Mouse (Mus musculus) thymus, adult 2 months (tissue): ENCODE measurements around the gene Osbp2. TPM values are rescaled to one million over a fixed set of nuclear protein-coding genes. Genes with fewer than 3 reads are reported as not detected.

Experiments used
- DNase-seq: peaks from one replicate; pipeline ENCODE4 v3.0.0; 2021
- H3K27ac ChIP-seq: fragments of 200-500 bp; 2 replicates; pipeline ENCODE4 v1.5.1; 2012; ENCODE audit warnings: low read length, control low read depth; ENCODE audit not compliant: control insufficient read depth, insufficient read depth
- H3K27me3 ChIP-seq: fragments of 200-500 bp; 2 replicates; pipeline ENCODE4 v1.6.1; 2012; ENCODE audit warnings: mild to moderate bottlenecking, low read length, moderate library complexity, mixed read lengths; ENCODE audit not compliant: control insufficient read depth, insufficient read depth
- H3K36me3 ChIP-seq: fragments of 200-500 bp; 2 replicates; pipeline ENCODE4 v1.6.1; 2012; ENCODE audit warnings: mild to moderate bottlenecking, low read length, moderate library complexity; ENCODE audit not compliant: control insufficient read depth, insufficient read depth
- H3K4me1 ChIP-seq: fragments of 200-500 bp; replicated peaks from 2 replicates; pipeline ENCODE4 v1.6.1; 2012; ENCODE audit warnings: low read length; ENCODE audit not compliant: control insufficient read depth, insufficient read depth
- H3K4me3 ChIP-seq: fragments of 200-500 bp; 2 replicates; pipeline ENCODE4 v1.5.1; 2012; ENCODE audit warnings: mild to moderate bottlenecking, low read length, control low read depth, moderate library complexity; ENCODE audit not compliant: control insufficient read depth, insufficient read depth
- CTCF ChIP-seq: fragments of 200-500 bp; IDR thresholded peaks from 2 replicates; pipeline ENCODE4 v1.5.1; 2012; ENCODE audit warnings: mild to moderate bottlenecking, control low read depth, low read length, moderate library complexity, borderline replicate concordance; ENCODE audit not compliant: control insufficient read depth, poor library complexity, insufficient read depth; ENCODE audit errors: extremely low read depth
- POLR2A ChIP-seq: fragments of 200-500 bp; IDR thresholded peaks from 2 replicates; pipeline ENCODE4 v1.6.1; 2012; ENCODE audit warnings: mild to moderate bottlenecking, low read length, control low read depth, moderate library complexity; ENCODE audit not compliant: control insufficient read depth, poor library complexity, insufficient read depth; ENCODE audit errors: extremely low read depth
- WGBS: fragments of 180-500 bp; shearing (Covaris S2); methylation state at CpG from one replicate; pipeline ENCODE4 v1.1.7; 2018; 5-methylcytosine and 5-hydroxymethylcytosine counted together
- polyA plus RNA-seq: library from polyadenylated mRNA; depleted of rRNA; stranded (reverse); fragments of >200 nt; gene quantifications from 2 replicates; pipeline ENCODE4 v1.2.3, GENCODE M21; 2012

Gene Osbp2
- polyA plus RNA-seq, 1 experiment, result 1.1 TPM

DNA sequence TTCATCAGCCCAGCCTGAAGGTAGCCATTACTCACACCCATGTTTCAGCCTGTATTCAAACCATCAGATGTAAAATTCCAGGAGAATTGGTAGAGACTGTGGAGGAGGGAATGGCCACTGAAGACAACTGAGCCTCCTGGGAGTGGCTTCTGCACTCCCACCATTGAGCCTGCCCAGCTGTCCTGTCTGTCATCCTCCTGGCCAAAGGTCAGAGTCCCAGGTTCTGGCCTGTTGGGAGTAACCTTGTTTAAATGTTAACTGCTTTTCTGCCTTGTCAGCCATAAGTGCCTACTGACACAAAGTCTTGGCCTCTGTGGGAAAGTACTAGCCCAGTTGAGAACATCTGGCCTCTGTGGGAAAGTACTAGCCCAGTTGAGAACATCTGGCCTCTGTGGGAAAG lies 50.4 kb downstream of the Osbp2 start:
- Histone ChIP-seq H3K27ac (no peak overlapping the region), H3K4me1 (no peaks in the 10 kb centered on the region), H3K36me3 (no peaks in the 10 kb centered on the region), H3K4me3 (no peak overlapping the region), H3K27me3 (no peaks in the 10 kb centered on the region)
- TF ChIP-seq CTCF (no peak), POLR2A (no peak)
- no peak for DNase-seq

DNA sequence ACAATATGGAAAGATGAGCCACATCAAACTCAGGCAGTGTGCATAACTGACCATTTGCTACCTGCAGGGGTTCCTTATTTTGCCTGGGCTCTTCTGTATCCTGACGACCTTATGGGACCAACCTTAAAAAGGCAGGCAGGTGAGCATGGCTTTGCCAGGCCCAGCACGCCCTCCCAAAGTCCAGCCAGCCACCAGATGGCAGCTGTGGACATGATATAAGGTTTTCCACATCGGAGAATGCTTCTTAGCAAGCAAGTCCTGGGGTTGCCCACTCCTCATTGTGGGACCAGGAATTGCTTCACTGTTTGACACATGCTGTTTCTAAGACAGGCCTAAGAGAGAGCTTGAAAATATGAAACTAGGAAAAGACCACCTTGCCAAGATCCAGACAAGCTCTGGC lies 55.5 kb downstream of the Osbp2 start:
- Histone ChIP-seq H3K27me3 (no peaks in the 10 kb centered on the region), H3K36me3 (no peaks in the 10 kb centered on the region), H3K4me1 (no peaks in the 10 kb centered on the region), H3K27ac (no peak overlapping the region), H3K4me3 (no peak overlapping the region)
- 40% methylated on average over 3 of the region's 3 CpGs for WGBS
- DNase-seq, result no peak
- TF ChIP-seq CTCF (no peak), POLR2A (no peak)

DNA sequence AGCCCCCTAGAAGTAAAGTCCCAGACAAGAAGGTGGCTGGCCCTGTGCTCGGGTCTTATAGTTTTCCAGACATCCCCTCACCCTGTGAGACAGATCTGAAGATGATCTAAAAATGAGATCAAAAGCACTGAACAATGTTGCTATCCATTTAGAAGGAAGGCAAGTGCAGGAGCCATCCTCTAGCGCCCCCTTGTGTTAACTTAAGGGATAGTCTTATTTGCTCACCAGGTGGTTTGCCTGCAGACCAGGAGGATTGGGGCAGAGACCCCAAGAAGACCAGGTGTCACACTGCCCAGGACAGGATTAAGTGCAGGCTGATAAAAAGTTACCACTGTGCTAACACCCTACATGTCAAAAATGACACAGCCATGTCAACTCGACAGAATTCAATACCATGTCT lies 58.3 kb downstream of the Osbp2 start:
- no peaks in the 10 kb centered on the region for H3K36me3 ChIP-seq
- WGBS, result 26% methylated on average over 3 of the region's 3 CpGs
- H3K4me1 ChIP-seq, result no peaks in the 10 kb centered on the region
- TF ChIP-seq CTCF (no peak), POLR2A (no peak)
- H3K4me3 ChIP-seq, result no peak overlapping the region
- no peaks in the 10 kb centered on the region for H3K27me3 ChIP-seq
- no peak overlapping the region for H3K27ac ChIP-seq
- DNase-seq, result peak; percentile 13

GRCm38 (mm10) chr11:3804639-3805038 lies 59.1 kb downstream of the Osbp2 start:
- H3K4me1 ChIP-seq, result no peaks in the 10 kb centered on the region
- DNase-seq, result no peak
- H3K36me3 ChIP-seq, result no peaks in the 10 kb centered on the region
- no peak overlapping the region for H3K4me3 ChIP-seq
- 100% methylated on average over 2 of the region's 2 CpGs for WGBS
- H3K27me3 ChIP-seq, result no peaks in the 10 kb centered on the region
- H3K27ac ChIP-seq, result no peak overlapping the region
- TF ChIP-seq POLR2A (no peak), CTCF (no peak)

DNA sequence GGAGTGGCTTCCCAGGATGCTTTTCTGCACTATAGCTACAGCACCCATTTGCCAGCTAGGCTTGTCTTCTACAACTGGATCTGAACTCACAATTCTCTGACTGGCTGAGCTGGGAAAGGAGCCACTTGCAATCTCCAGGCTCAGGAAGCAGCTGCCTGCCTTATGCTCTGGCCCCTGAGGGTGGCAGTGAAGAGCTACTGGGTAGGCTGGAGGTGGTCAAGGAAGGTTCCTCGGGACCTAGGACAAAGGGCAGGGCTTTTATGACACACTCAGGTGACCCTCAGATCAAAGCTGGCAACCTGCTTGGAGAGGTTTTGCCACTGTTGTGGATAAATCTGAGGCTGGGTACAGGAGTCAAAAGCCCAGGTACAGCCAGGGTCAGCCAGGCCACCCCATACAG lies 61.6 kb downstream of the Osbp2 start:
- no peak overlapping the region for H3K27ac ChIP-seq
- no peak for DNase-seq
- no peaks in the 10 kb centered on the region for H3K36me3 ChIP-seq
- TF ChIP-seq CTCF, result no peak
- no peaks in the 10 kb centered on the region for H3K27me3 ChIP-seq
- H3K4me3 ChIP-seq, result no peak overlapping the region
- no peaks in the 10 kb centered on the region for H3K4me1 ChIP-seq
- 52% methylated on average over 1 of the region's 1 CpGs for WGBS

GRCm38 (mm10) chr11:3797631-3798215 lies 66.0 kb downstream of the Osbp2 start:
- DNase-seq, result no peak
- no peak for TF ChIP-seq CTCF
- TF ChIP-seq POLR2A, result no peak
- H3K27ac ChIP-seq, result no peak overlapping the region
- 93% methylated on average over 6 of the region's 6 CpGs for WGBS
- no peaks in the 10 kb centered on the region for H3K4me1 ChIP-seq
- no peak overlapping the region for H3K4me3 ChIP-seq
- H3K27me3 ChIP-seq, result no peaks in the 10 kb centered on the region
- no peaks in the 10 kb centered on the region for H3K36me3 ChIP-seq

DNA sequence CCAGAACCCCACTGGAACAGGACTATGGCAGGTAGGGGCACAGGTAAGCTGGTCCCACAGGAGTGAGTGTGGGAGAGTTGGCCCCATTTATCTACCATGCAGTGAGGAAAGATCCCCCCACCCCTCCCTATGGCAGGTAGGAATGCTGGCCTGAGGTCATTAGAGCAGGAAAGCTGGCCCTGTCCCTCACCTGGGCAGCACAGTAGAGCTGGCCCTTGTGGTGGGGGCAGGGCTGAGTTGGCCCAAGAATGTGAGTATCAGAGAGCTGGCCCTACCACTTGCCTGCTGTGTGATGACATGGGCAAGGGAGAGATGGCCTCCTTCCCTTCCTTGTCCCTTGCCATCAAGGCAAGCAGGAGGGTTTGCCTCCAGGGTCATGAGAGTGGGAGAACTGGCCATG lies 73.0 kb downstream of the Osbp2 start:
- Histone ChIP-seq H3K27me3 (no peaks in the 10 kb centered on the region), H3K4me3 (no peak overlapping the region), H3K27ac (no peak overlapping the region), H3K4me1 (no peaks in the 10 kb centered on the region), H3K36me3 (no peaks in the 10 kb centered on the region)
- TF ChIP-seq CTCF (no peak), POLR2A (no peak)
- DNase-seq, result no peak
